22 mouse cellular contexts compared by ENCODE assay signal in genomic region chr11:45012081-45012480, GRCm38 (mm10).
A peak's percentile ranks its signal among the peaks of the same experiment; 100 is the strongest.
DNase-seq lines count a peak whose midpoint lies in the region; ATAC-seq lines count a peak whose summit lies in the region.
"Had no signal": no experiment of that assay in that cellular context is flagged by ENCODE, and none has a peak within 500 bp of the region (broad histone marks: within the 10 kb centered on the region; RNA-seq: fewer than 3 reads in every experiment).

No protein-coding gene starts in this region.

- ATAC-seq in liver, embryonic 11.5 days (replicated peaks; ENCODE audit: low FRiP score), result no peak
- ATAC-seq: activated CD4-positive, CD25-positive, alpha-beta regulatory T cell, adult 4 months; CD4-positive, CD25-positive, alpha-beta regulatory T cell, adult 4 months; forebrain, embryonic 13.5 days; forebrain, embryonic 15.5 days; forebrain, postnatal 0 days; Patski had no signal

- no peaks in the 10 kb centered on the region for H3K36me3 ChIP-seq in liver, embryonic 11.5 days (ENCODE audit: control insufficient read depth, insufficient read depth, low read length)
- H3K36me3 ChIP-seq: embryonic facial prominence, embryonic 10.5 days; embryonic facial prominence, embryonic 12.5 days; forebrain, embryonic 15.5 days; G1E had no signal

- H3K9me3 ChIP-seq in liver, embryonic 11.5 days (ENCODE audit: control insufficient read depth, low read length), result no peaks in the 10 kb centered on the region
- H3K9me3 ChIP-seq: embryonic facial prominence, embryonic 12.5 days; G1E had no signal

- no peaks in the 10 kb centered on the region; the same call in 1 of the 2 replicates for H3K27me3 ChIP-seq in liver, embryonic 11.5 days (replicated peaks; ENCODE audit: control insufficient read depth, insufficient read depth, low read length)
- H3K27me3 ChIP-seq: CH12.LX; embryonic facial prominence, embryonic 12.5 days; Patski had no signal

- H3K4me2 ChIP-seq in liver, embryonic 11.5 days, result no peak overlapping the region
- H3K4me2 ChIP-seq: embryonic facial prominence, embryonic 12.5 days; forebrain, embryonic 13.5 days; forebrain, embryonic 15.5 days had no signal

- H3K4me1 ChIP-seq in liver, embryonic 11.5 days (replicated peaks; ENCODE audit: control insufficient read depth, insufficient read depth, low read length), result no peaks in the 10 kb centered on the region
- H3K4me1 ChIP-seq: embryonic facial prominence, embryonic 12.5 days; forebrain, embryonic 13.5 days had no signal

- DNase-seq in 3134 (ENCODE audit: extremely low read depth, insufficient read length, low spot score) (peak; percentile 24), 3T3-L1 (ENCODE audit: low read depth, low spot score) (peak; percentile 56)
- DNase-seq in brain, adult 2 months (ENCODE audit: low read depth, low spot score), result peak; percentile 34
- no peak for DNase-seq in kidney, postnatal 4 days
- DNase-seq in liver, embryonic 11.5 days (ENCODE audit: low spot score), result no peak
- DNase-seq: adrenal gland, adult 8-10 months; adrenal gland, postnatal 14 days; cerebellum, adult 11 months; cerebellum, adult 18-20 months; cerebellum, adult 8-10 months; cerebellum, postnatal 10 days; cerebellum, postnatal 25 days; forebrain, postnatal 0 days had no signal

- 82% methylated on average over 1 of the region's 1 CpGs for WGBS in liver, embryonic 11.5 days

- H3K4me3 ChIP-seq in liver, embryonic 11.5 days (ENCODE audit: low read depth, low read length), result no peak overlapping the region
- H3K4me3 ChIP-seq: embryonic facial prominence, embryonic 10.5 days; embryonic facial prominence, embryonic 12.5 days; forebrain, embryonic 13.5 days; forebrain, embryonic 15.5 days had no signal

- no peak overlapping the region for H3K9ac ChIP-seq in liver, embryonic 11.5 days (ENCODE audit: low read depth, low read length)
- H3K9ac ChIP-seq: embryonic facial prominence, embryonic 12.5 days; forebrain, embryonic 13.5 days; forebrain, embryonic 15.5 days; forebrain, postnatal 0 days had no signal

- no peak overlapping the region for H3K27ac ChIP-seq in liver, embryonic 11.5 days (ENCODE audit: low read depth, low read length)
- H3K27ac ChIP-seq: embryonic facial prominence, embryonic 10.5 days; embryonic facial prominence, embryonic 12.5 days; forebrain, embryonic 13.5 days; forebrain, embryonic 15.5 days had no signal

Comparison
In these comparisons a context has a peak if more than half of its experiments do, and no peak if none do; other contexts are left out.
1. DNase-seq: peak in 3134 (single experiment), 3T3-L1 (single experiment) and brain, adult 2 months (single experiment); none in kidney, postnatal 4 days (0 of 2) and liver, embryonic 11.5 days (single experiment).